Mouse (Mus musculus) ovary, adult 10 weeks (tissue): ENCODE results near the gene Gm17359. TPM values are rescaled to one million over a fixed set of nuclear protein-coding genes. Genes with fewer than 3 reads are reported as not detected.

Source experiments
- polyA plus RNA-seq: library from polyadenylated mRNA; stranded (reverse); fragments of 350-450 nt; fragmentation: Illumina TruSeq; extraction: RNeasy Lipid Tissue Mini Kit (QIAGEN cat#74804); gene quantifications from one replicate; pipeline ENCODE4 v1.2.3, GENCODE M21; 2014

Gene Gm17359
- polyA plus RNA-seq = not detected

DNA sequence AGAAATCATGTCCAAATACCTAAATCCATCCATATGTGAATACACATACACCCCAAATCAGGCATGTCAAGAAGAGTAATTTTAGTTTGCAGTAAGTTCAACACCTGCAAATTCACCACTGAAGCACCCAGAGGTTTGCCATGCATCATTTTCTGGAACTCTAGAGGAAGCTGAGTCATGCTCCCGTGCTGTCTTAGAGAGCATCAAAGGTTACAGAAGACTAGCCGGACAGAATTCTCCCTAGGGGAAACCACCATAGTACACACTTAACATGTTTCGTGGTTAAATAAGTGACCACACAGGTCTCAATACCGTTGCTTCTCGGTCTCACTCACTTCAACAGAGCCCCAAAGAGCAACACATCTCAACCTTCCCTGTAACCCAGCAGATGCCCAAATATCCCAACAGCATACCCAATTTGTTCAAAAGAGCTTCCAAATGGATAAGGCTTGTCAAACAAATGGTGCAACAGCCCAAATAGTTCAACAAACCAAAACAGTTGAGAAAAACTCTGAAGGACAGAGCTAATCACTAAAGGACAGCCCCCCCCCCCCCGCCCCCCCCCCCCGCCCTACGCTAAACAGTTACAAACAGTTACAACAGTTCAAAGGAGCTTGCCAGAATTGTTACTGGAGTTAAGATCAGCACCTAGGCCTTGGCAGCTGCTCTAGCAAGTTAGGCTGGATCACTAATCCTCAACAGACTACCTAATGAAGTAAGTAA, at the start of gene Gm17359:
TSS of gene Gm17359 (plus strand) at position 618 of the 723 bp plus-strand sequence.

Other genes starting within 250 kb of the Gm17359 start
- gene Rapgef2, start 50.1 kb upstream of the Gm17359 start, polyA plus RNA-seq = 11.5 TPM
- 9.6 TPM for gene Fnip2, start 231.1 kb downstream of the Gm17359 start, polyA plus RNA-seq